Mouse (Mus musculus) thymus, adult 2 months (tissue): Measurements from ENCODE around the gene Zfp575. TPM values are rescaled to one million over a fixed set of nuclear protein-coding genes. Genes with fewer than 3 reads are reported as not detected.

ENCODE experiments used
- DNase-seq: peaks from one replicate; pipeline ENCODE4 v3.0.0; 2021
- H3K27ac ChIP-seq: fragments of 200-500 bp; 2 replicates; pipeline ENCODE4 v1.5.1; 2012; ENCODE audit warnings: low read length, control low read depth; ENCODE audit not compliant: control insufficient read depth, insufficient read depth
- H3K27me3 ChIP-seq: fragments of 200-500 bp; 2 replicates; pipeline ENCODE4 v1.6.1; 2012; ENCODE audit warnings: mild to moderate bottlenecking, low read length, moderate library complexity, mixed read lengths; ENCODE audit not compliant: control insufficient read depth, insufficient read depth
- H3K36me3 ChIP-seq: fragments of 200-500 bp; 2 replicates; pipeline ENCODE4 v1.6.1; 2012; ENCODE audit warnings: mild to moderate bottlenecking, low read length, moderate library complexity; ENCODE audit not compliant: control insufficient read depth, insufficient read depth
- H3K4me1 ChIP-seq: fragments of 200-500 bp; replicated peaks from 2 replicates; pipeline ENCODE4 v1.6.1; 2012; ENCODE audit warnings: low read length; ENCODE audit not compliant: control insufficient read depth, insufficient read depth
- H3K4me3 ChIP-seq: fragments of 200-500 bp; 2 replicates; pipeline ENCODE4 v1.5.1; 2012; ENCODE audit warnings: mild to moderate bottlenecking, low read length, control low read depth, moderate library complexity; ENCODE audit not compliant: control insufficient read depth, insufficient read depth
- CTCF ChIP-seq: fragments of 200-500 bp; IDR thresholded peaks from 2 replicates; pipeline ENCODE4 v1.5.1; 2012; ENCODE audit warnings: mild to moderate bottlenecking, control low read depth, low read length, moderate library complexity, borderline replicate concordance; ENCODE audit not compliant: control insufficient read depth, poor library complexity, insufficient read depth; ENCODE audit errors: extremely low read depth
- POLR2A ChIP-seq: fragments of 200-500 bp; IDR thresholded peaks from 2 replicates; pipeline ENCODE4 v1.6.1; 2012; ENCODE audit warnings: mild to moderate bottlenecking, low read length, control low read depth, moderate library complexity; ENCODE audit not compliant: control insufficient read depth, poor library complexity, insufficient read depth; ENCODE audit errors: extremely low read depth
- WGBS: fragments of 180-500 bp; shearing (Covaris S2); methylation state at CpG from one replicate; pipeline ENCODE4 v1.1.7; 2018; 5-methylcytosine and 5-hydroxymethylcytosine counted together
- polyA plus RNA-seq: library from polyadenylated mRNA; depleted of rRNA; stranded (reverse); fragments of >200 nt; gene quantifications from 2 replicates; pipeline ENCODE4 v1.2.3, GENCODE M21; 2012

Gene Zfp575
- polyA plus RNA-seq, 1 experiment: 0.24 TPM

DNA sequence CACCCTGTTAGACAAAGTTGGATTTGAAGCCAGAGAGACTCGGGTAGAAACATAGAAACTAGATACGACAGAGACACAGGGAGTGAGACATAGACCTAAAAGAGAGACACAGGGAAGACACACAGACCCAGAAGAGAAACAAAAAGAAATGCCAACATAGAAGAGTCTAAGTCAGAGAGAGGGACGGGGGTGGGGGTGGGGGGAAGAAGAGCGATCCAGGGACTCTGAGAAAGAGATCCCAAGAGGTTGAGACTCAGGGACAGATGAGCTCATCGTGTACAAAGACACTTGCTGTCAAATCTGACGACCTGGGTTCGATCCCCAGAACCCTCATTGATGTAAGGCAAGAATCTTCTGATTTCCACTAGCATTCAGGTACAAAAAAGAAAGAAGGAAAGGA is 24.3 kb upstream of the Zfp575 start:
- Histone ChIP-seq H3K27me3 (no peaks in the 10 kb centered on the region), H3K4me3 (peak overlapping the region; percentile 62), H3K36me3 (no peaks in the 10 kb centered on the region), H3K27ac (no peak overlapping the region), H3K4me1 (peaks cover 46% of the 10 kb centered on the region)
- 14% methylated on average over 7 of the region's 7 CpGs for WGBS
- no peak for TF ChIP-seq CTCF
- no peak for TF ChIP-seq POLR2A
- no peak for DNase-seq

DNA sequence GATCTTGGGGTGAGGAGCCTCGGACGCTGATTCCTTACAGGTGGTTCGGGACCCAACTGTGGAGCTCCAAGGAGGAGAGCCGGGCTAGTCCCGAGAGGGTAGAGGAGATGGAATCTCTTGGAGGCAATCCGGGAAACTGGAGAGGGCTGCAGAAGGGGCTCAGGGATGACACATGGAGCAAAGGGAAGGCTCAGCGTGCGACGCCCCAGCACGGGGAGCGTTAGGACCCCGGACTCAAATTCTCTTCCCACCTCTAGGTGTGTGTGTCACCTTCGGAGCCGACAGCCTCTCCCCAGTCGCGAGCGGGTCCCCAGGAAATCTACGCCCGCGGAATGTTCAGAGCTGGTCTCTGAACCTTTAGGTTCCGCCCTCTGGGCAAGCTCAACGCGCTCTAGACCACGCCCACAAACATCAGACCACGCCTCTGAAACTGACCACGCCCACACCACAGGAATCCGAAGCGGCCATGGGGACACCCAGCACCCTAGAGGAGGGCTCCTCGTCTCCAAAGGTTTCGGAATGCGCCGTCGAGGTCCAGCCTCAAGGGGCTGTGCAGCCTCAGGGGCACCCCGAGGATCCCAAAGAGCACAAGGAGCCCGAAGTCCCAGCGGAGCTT is 23.5 kb upstream of the Zfp575 start:
- 0% methylated on average over 36 of the region's 36 CpGs for WGBS
- TF ChIP-seq POLR2A (peak; percentile 73; the same call in 1 of the 2 replicates), CTCF (no peak)
- DNase-seq: peak; percentile 97
- H3K4me3 ChIP-seq: peak overlapping the region; percentile 62
- H3K4me1 ChIP-seq: peaks cover 40% of the 10 kb centered on the region
- no peaks in the 10 kb centered on the region for H3K27me3 ChIP-seq
- H3K36me3 ChIP-seq: no peaks in the 10 kb centered on the region
- peak overlapping the region; percentile 71 for H3K27ac ChIP-seq

DNA sequence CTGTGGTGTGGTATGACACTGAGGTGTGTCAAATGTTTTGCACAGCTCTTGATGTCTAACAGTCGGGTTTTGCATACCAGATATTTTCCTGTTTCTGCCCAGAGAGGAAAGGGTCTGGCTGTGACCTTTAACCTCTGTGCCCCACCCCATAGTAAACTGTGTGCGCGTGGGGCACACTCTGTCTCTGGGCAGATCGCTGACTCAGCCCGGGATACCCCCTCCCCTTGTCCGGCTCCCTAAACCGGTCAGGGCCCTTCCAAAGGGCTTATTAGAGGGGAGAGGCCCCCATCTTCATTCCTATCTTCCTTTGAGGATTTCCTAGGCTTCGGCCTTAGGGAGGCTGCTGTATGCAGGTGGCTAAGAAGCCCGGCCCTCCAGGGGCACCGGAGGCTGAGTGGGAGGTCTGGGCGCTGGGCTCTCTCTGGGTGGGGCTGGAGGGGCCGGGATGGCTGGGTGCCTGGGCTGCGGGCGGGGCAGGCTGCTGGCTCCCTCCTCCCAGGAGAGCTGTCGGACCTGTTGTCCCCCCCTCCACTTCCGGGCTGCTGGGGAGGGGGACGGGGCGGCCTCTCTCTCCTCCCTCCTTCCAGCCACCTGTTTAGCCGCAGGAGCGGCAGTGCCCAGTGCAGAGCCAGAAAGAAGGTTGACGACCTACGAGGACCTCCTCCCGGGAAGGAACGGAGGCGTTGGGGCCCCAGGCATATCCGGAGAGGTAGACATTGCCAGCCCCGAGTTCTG is 22.9 kb upstream of the Zfp575 start, which contains the start of gene Phldb3:
Gene Phldb3, plus strand, starts transcription at position 620 of the 735 bp plus-strand sequence.
- peak; percentile 75 for DNase-seq
- H3K27me3 ChIP-seq: no peaks in the 10 kb centered on the region
- peak within 1 kb of the TSS; percentile 71 for H3K27ac ChIP-seq
- peaks cover 40% of the 10 kb centered on the region for H3K4me1 ChIP-seq
- TF ChIP-seq POLR2A (no peak), CTCF (no peak)
- peak within 1 kb of the TSS; percentile 62 for H3K4me3 ChIP-seq
- H3K36me3 ChIP-seq: no peaks in the 10 kb centered on the region
- WGBS: 4% methylated on average over 26 of the region's 27 CpGs

DNA sequence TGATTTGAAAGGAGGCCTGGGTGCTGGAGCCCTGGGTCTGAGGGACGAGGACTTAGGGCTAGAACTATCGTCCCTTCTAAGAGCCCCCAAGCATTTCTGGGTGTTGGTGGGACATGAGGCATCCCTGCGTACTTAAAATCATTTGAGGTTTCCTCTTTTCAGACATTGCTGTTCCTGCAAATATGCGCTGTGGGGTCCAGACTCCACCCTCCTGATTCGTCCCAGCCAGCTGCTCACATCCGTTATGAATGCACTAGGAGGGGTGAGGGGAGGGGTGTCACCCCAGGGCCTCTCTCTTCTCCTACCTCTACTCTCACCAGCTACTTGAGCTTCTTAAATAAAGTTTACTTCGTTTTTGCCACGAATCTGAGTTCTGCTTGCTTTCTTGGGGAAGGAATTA is 21.1 kb upstream of the Zfp575 start:
- H3K27ac ChIP-seq: peak overlapping the region; percentile 87

DNA sequence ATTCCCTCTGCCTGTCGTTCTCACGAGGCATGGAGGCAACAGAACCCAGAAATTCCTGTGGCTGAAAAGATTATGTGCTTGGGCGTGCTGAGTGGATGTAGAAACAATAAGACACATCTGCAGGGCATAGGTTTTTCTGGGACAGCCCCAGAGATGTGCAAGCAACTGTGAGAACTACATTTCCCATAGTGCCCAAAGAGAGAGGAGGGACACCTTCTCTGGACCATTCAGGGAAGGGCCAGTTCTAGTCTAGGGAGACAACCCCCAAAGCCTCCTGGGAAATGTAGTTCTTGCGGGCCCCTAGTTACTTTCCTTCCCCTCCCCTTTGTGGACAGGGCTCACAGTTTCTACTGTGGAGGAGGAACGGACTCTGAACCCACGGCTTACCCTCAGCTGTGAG is 20.6 kb upstream of the Zfp575 start:
- Histone ChIP-seq H3K27ac (peak overlapping the region; percentile 87), H3K36me3 (no peaks in the 10 kb centered on the region), H3K27me3 (no peaks in the 10 kb centered on the region), H3K4me3 (peak overlapping the region; percentile 51), H3K4me1 (peaks cover 40% of the 10 kb centered on the region)
- WGBS: 38% methylated on average over 6 of the region's 6 CpGs
- DNase-seq: peak; percentile 85
- TF ChIP-seq CTCF (no peak), POLR2A (no peak)

More for the DNA sequence above, 21.1 kb upstream of the Zfp575 start:
- 8% methylated on average over 8 of the region's 8 CpGs for WGBS
- TF ChIP-seq CTCF (no peak), POLR2A (peak; percentile 19; the same call in 1 of the 2 replicates)
- Histone ChIP-seq H3K4me1 (peaks cover 40% of the 10 kb centered on the region), H3K36me3 (no peaks in the 10 kb centered on the region), H3K27me3 (no peaks in the 10 kb centered on the region), H3K4me3 (peak overlapping the region; percentile 51)
- DNase-seq: peak; percentile 73

DNA sequence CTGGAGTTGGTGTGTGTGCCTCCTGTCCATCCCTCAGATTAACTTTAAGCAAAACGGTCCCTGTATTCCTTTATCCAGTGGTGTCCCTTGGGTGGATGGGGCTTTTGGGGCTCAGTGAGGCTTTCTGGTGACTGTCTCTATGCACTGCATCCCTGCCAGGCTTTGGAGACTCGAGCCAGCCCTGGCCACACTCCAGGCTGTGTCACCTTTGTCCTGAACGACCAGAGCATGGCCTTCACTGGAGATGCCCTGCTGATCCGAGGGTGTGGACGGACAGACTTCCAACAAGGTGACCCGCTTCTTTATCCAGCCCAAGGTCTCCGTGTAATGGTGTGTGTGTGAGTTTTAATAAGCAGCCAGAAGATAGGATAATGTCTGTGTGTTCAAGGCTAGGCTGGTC is 18.6 kb upstream of the Zfp575 start:
- H3K4me3 ChIP-seq: no peak overlapping the region
- 96% methylated on average over 7 of the region's 7 CpGs for WGBS
- TF ChIP-seq CTCF (no peak), POLR2A (no peak)
- peaks cover 27% of the 10 kb centered on the region for H3K4me1 ChIP-seq
- H3K36me3 ChIP-seq: no peaks in the 10 kb centered on the region
- H3K27ac ChIP-seq: no peak overlapping the region
- no peaks in the 10 kb centered on the region for H3K27me3 ChIP-seq
- DNase-seq: no peak

DNA sequence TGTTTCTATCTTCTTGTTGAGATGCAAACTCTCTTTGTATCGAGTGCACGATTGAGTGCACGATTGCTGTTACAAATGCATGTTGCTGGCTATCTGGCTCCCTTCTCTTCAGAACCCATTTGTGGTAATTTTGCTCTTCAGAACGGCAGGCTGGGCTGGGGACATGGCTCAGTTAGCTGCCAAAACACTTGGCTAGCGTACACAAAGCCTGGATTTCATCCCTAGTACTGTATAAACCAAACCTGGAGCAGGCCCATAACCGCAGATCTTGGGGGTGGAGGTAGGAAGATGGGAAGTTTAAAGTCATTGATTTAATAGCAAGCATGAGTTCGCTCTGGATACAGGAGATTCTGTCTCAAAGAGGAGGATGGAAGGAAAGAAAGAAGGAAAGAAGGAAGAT is 18.1 kb upstream of the Zfp575 start:
- Histone ChIP-seq H3K36me3 (no peaks in the 10 kb centered on the region), H3K4me3 (no peak overlapping the region), H3K27me3 (no peaks in the 10 kb centered on the region), H3K27ac (no peak overlapping the region), H3K4me1 (peaks cover 24% of the 10 kb centered on the region)
- TF ChIP-seq POLR2A (no peak), CTCF (no peak)
- no peak for DNase-seq
- 97% methylated on average over 7 of the region's 7 CpGs for WGBS
